Mouse (Mus musculus) heart, postnatal 0 days (tissue): Measurements from ENCODE around the gene Srebf1.

Experiments used
- CTCF ChIP-seq: IDR thresholded peaks from 2 replicates; pipeline ENCODE4 v1.5.1; 2016; ENCODE audit warnings: antibody characterized with exemption, control low read depth, low read depth
- EP300 ChIP-seq: IDR thresholded peaks from 2 replicates; pipeline ENCODE4 v1.6.1; 2016; ENCODE audit warnings: antibody characterized with exemption, low read depth

DNA sequence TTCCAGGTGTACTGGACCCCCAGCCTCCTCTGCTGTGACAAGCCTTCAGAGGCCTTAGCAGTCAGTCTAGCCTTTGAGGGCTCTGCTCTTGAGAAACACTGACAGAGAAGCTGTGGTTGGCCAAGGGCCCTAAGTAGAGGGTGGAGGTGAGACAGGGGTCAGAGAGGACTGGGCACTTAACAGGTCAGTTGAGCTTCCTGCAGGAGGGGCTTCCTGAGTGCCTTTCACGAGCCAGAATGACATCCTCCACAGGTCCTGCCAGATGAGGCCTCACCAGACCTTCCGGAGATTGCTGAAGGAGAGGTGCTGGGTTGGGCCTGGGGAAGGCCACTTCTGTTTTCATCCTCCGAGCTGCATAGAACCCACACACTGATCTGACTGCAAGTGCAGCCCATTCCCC, 6.1 kb upstream of the Srebf1 start:
- TF ChIP-seq CTCF: no peak
- no peak for TF ChIP-seq EP300
